Mouse (Mus musculus): ENCODE data around the gene Gm17783. TPM values are rescaled to one million over a fixed set of nuclear protein-coding genes. Genes with fewer than 3 reads are reported as not detected.
"Not testable (repeated sequence)": the region's sequence is repeated elsewhere in the genome, so short reads cannot be mapped to it uniquely, and the experiment has no call there.

The Gm17783 gene
- under 1 TPM in 1 of 2 experiments, not detected in 1; 0.84 TPM for total RNA-seq (2021)
- long read RNA-seq, experiment 1 = 0 reads
- long read RNA-seq, experiment 2 = 0 reads

DNA sequence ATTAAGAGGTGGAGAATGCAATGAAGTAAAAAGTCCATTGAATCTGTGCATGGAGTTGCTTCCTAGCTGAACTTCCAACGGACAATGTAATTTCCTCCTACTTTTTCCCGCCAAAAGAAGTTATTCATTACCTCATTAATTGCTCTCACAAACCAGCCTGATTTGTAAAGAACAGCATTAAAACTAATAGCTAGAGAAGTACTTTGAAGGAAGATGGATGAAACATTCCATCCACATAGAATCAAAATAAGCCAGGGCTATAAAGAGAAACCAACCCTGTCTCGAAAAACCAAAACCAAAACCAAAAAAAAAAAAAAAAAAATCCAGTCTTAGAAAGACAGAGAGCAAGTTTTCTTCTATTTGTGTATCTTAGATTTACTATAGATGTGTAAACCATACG lies at the start of gene Gm17783:
Gene Gm17783, minus strand, starts transcription at position 101 of the 400 bp plus-strand sequence.
- DNase-seq (ENCODE audit: low spot score in 2 of 2) = no peak

- DNase-seq (ENCODE audit: low spot score in 2 of 2) = no peak
Observed at GRCm38 (mm10) chr16:45579883-45580282, 48.0 kb upstream of the Gm17783 start.

- DNase-seq (ENCODE audit: low spot score in 2 of 2) = no peak
Observed at GRCm38 (mm10) chr16:45572307-45572706, 40.5 kb upstream of the Gm17783 start.

GRCm38 (mm10) chr16:45561747-45562146 lies 29.9 kb upstream of the Gm17783 start:
- no peak for DNase-seq (ENCODE audit: low spot score in 2 of 2)

DNA sequence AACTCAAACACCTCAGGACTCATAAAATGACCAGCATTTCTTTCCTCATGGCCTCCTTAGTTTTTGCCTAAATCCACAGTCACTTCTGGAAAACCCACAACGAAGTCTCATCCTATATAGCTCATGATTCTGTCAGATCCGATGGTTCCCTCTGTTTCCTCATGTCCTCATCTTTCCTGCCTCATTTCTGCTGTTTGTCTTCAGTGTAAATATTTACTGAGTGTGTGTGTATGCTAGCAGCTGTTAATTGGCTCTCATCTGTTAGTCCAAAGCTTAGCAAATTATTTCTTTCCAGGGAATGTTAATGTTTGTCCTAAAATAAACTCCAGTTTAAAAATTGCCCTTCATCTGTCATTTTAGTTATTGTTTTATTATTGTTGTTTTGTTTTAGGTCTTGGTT lies 19.7 kb upstream of the Gm17783 start:
- no peak for DNase-seq (ENCODE audit: low spot score in 2 of 2)

DNA sequence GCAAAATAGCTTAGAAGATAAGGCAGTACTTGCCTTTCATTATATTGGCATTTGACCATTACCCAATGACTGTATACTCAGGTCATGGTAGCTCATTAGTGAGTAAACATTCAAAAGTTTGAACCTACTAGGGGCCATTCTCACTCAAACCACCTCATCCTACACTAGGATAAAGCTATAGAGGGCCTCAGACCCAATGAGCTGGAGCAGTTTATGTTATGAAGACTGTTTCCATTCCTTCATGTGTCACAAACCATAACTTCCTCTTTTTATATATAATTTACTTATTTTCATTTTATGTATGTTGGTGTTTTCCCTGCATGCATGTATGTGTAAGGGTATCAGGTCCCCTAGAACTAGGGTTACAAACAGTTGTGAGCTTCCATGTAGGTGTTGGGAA lies 16.1 kb upstream of the Gm17783 start:
- DNase-seq (ENCODE audit: low spot score in 2 of 2) = no peak

DNA sequence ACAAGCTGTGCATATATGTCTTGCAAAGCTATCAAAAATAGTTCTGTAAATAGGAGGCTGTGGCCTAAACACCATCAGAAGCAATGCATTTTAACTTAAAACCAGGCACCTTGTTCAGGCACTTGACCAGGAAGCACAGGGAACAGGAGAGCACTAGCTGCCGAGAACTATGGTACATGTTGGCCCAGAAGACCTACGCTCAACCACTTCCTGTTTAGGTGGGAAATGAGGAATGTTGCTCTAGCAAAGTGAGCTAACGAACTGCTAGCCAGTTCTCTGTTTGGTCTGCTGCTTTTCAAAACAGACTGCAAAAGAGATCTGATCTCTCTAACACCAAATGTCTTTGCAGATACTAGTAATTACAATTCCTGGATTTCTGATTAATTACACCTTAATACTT lies 12.5 kb upstream of the Gm17783 start:
- DNase-seq (ENCODE audit: low spot score in 2 of 2) = no peak

GRCm38 (mm10) chr16:45542108-45542507 lies 10.3 kb upstream of the Gm17783 start:
- no peak for DNase-seq (ENCODE audit: low spot score in 2 of 2)

DNA sequence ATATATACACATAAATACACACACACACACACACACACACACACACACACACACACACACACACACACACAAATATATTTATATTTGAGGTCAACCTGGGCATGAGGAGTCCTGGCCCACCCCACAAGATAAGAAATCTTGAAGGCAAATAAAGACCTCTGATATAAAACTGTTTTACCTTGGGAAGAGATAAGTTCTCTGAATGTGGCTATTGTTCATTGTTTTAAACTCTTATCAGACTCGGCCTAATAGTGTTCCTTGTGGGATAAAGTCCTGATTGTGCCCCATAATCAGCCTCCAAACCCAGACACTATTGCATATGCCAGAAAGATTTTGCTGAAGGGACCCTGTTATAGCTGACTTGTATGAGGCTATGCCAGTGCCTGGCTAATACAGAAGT lies 6.5 kb upstream of the Gm17783 start:
- not testable (repeated sequence) for DNase-seq (ENCODE audit: low spot score in 2 of 2)

DNA sequence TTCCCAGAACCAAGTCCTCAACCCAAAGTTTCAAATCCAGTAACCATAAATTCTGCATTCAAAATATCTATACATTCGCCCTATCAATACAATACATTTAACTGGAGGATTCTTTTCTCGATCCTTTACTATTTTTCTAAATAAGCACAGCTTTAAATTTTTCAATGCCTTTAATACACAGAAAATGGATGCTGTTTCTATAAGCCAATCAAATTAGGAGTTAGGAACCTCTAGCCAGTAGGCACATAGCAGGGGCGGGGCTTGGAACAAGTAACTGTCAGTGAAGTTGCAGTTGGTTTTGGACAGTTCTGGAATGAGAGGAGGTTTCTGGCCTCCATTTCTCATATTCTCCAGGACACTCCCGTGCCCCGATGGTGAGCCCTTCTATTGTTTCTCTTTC lies 3.2 kb upstream of the Gm17783 start, which contains the start of gene Slc9c1:
Gene Slc9c1, plus strand, starts transcription at position 301 of the 400 bp plus-strand sequence.
- no peak for DNase-seq (ENCODE audit: low spot score in 2 of 2)

GRCm38 (mm10) chr16:45525551-45525950 lies 6.3 kb downstream of the Gm17783 start:
- DNase-seq (ENCODE audit: low spot score in 2 of 2) = no peak

GRCm38 (mm10) chr16:45495326-45495725 lies 36.5 kb downstream of the Gm17783 start:
- no peak for DNase-seq (ENCODE audit: low spot score in 2 of 2)

- no peak for DNase-seq (ENCODE audit: low spot score in 2 of 2)
Observed at GRCm38 (mm10) chr16:45492927-45493326, 38.9 kb downstream of the Gm17783 start, which contains the start of gene Gm609. Gene Gm609, minus strand, starts transcription at chr16:45492969.

DNA sequence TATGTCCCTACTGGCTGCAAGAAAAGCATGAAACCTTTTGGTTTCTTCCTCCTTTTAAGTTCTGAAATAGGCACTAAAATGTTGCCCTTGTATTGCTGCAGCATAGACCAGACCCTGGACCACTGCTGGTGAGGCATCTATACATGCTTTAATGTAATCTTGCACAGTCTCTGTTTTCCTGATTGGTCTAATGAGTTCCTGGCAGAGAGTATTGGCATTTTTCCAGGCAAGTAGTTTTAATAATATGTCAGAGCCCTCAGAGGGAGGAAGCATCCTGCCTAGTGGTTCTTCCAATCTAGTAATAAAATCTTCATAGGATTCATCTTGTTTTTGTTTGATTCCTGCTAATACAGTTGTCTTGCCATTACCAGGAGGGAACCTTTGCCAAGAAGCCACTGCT lies 54.9 kb downstream of the Gm17783 start:
- no peak for DNase-seq (ENCODE audit: low spot score in 2 of 2)

- DNase-seq (ENCODE audit: low spot score in 2 of 2) = not testable (repeated sequence)
Observed at GRCm38 (mm10) chr16:45471836-45472235, 60.0 kb downstream of the Gm17783 start.

Other genes with a start within 250 kb of the Gm17783 start
- gene Cd200, start 123.0 kb downstream of the Gm17783 start, total RNA-seq (2021) = 10 to 100 TPM; 82.9 to 87.7 TPM
- gene Gm609, start 39.1 kb downstream of the Gm17783 start, total RNA-seq (2021) = under 1 TPM; 0.14 to 0.45 TPM
- not detected for gene Slc9c1, start 3.3 kb upstream of the Gm17783 start, total RNA-seq (2021)
- under 1 TPM; 0.11 to 0.34 TPM for gene Gcsam, start 78.3 kb upstream of the Gm17783 start, total RNA-seq (2021)
- under 1 TPM; 0.23 to 0.36 TPM for gene BC016579, start 122.0 kb upstream of the Gm17783 start, total RNA-seq (2021)
- under 1 TPM; 0.11 to 0.17 TPM for gene Tmprss7, start 161.6 kb upstream of the Gm17783 start, total RNA-seq (2021)
- 10 to 100 TPM; 15.5 to 20.6 TPM for gene Tagln3, start 192.6 kb upstream of the Gm17783 start, total RNA-seq (2021)
- gene Abhd10, start 210.9 kb upstream of the Gm17783 start, total RNA-seq (2021) = 10 to 100 TPM; 31.8 to 36.8 TPM

All from adrenal gland, postnatal 4 days (tissue).